Mouse (Mus musculus) left cerebral cortex, adult 11 months (tissue): ENCODE data around the gene Cdk2ap1.
A peak's percentile ranks its signal among the peaks of the same experiment; 100 is the strongest.
"Not testable (repeated sequence)": the region's sequence is repeated elsewhere in the genome, so short reads cannot be mapped to it uniquely, and the experiment has no call there.

Experiments
- DNase-seq: peaks from one replicate; pipeline ENCODE4 v3.0.0; 2022; ENCODE audit warnings: low spot score

The Cdk2ap1 gene

GRCm38 (mm10) chr5:124362982-124363381 is at the start of gene Cdk2ap1:
Cdk2ap1 (minus strand) TSS chr5:124363082.
- DNase-seq, result not testable (repeated sequence)

GRCm38 (mm10) chr5:124412163-124412562 is 49.3 kb upstream of the Cdk2ap1 start:
- no peak for DNase-seq

- DNase-seq, result no peak
Observed at GRCm38 (mm10) chr5:124410808-124411207, 47.9 kb upstream of the Cdk2ap1 start.

- DNase-seq, result no peak
Observed at GRCm38 (mm10) chr5:124393726-124394125, 30.8 kb upstream of the Cdk2ap1 start.

GRCm38 (mm10) chr5:124392412-124392811 is 29.5 kb upstream of the Cdk2ap1 start:
- no peak for DNase-seq

GRCm38 (mm10) chr5:124387932-124388331 is 25.1 kb upstream of the Cdk2ap1 start:
- no peak for DNase-seq

GRCm38 (mm10) chr5:124380121-124380520 is 17.2 kb upstream of the Cdk2ap1 start:
- no peak for DNase-seq

GRCm38 (mm10) chr5:124377149-124377548 is 14.3 kb upstream of the Cdk2ap1 start:
- no peak for DNase-seq

- no peak for DNase-seq
Observed at GRCm38 (mm10) chr5:124376401-124376800, 13.5 kb upstream of the Cdk2ap1 start.

- DNase-seq, result no peak
Observed at GRCm38 (mm10) chr5:124374298-124374697, 11.4 kb upstream of the Cdk2ap1 start.

GRCm38 (mm10) chr5:124366721-124367120 is 3.8 kb upstream of the Cdk2ap1 start:
- DNase-seq, result no peak

- DNase-seq, result no peak
Observed at GRCm38 (mm10) chr5:124365754-124366153, 2.9 kb upstream of the Cdk2ap1 start.

- DNase-seq, result no peak
Observed at GRCm38 (mm10) chr5:124364173-124364918, 1.5 kb upstream of the Cdk2ap1 start.

- DNase-seq, result no peak
Observed at GRCm38 (mm10) chr5:124359641-124360040, 3.2 kb downstream of the Cdk2ap1 start.

GRCm38 (mm10) chr5:124356695-124357094 is 6.2 kb downstream of the Cdk2ap1 start:
- DNase-seq, result no peak

- DNase-seq, result no peak
Observed at GRCm38 (mm10) chr5:124355425-124355959, 7.4 kb downstream of the Cdk2ap1 start.

GRCm38 (mm10) chr5:124354574-124355424 is 8.1 kb downstream of the Cdk2ap1 start:
- DNase-seq, result no peak

- no peak for DNase-seq
Observed at GRCm38 (mm10) chr5:124353726-124354547, 8.9 kb downstream of the Cdk2ap1 start.

GRCm38 (mm10) chr5:124353011-124353725 is 9.7 kb downstream of the Cdk2ap1 start:
- DNase-seq, result no peak

- DNase-seq, result peak; percentile 67
Observed at GRCm38 (mm10) chr5:124352141-124352920, 10.6 kb downstream of the Cdk2ap1 start.
